Mouse (Mus musculus) adrenal gland, postnatal 36 days (tissue): ENCODE results near the gene Smarcb1. TPM values are rescaled to one million over a fixed set of nuclear protein-coding genes. Genes with fewer than 3 reads are reported as not detected.

Experiments
- DNase-seq, 2 experiments: peaks; one replicate each; pipeline ENCODE4 v3.0.0; 2021; ENCODE audit warnings: mixed read lengths in 1 of 2
- total RNA-seq, 2 experiments: library from RNA; stranded (reverse); gene quantifications; 2 replicates each; pipeline ENCODE4 v1.2.3; 2021

Gene Smarcb1
- total RNA-seq, 2 experiments from 2014 or later, result 77.5 to 89.1 TPM

DNA sequence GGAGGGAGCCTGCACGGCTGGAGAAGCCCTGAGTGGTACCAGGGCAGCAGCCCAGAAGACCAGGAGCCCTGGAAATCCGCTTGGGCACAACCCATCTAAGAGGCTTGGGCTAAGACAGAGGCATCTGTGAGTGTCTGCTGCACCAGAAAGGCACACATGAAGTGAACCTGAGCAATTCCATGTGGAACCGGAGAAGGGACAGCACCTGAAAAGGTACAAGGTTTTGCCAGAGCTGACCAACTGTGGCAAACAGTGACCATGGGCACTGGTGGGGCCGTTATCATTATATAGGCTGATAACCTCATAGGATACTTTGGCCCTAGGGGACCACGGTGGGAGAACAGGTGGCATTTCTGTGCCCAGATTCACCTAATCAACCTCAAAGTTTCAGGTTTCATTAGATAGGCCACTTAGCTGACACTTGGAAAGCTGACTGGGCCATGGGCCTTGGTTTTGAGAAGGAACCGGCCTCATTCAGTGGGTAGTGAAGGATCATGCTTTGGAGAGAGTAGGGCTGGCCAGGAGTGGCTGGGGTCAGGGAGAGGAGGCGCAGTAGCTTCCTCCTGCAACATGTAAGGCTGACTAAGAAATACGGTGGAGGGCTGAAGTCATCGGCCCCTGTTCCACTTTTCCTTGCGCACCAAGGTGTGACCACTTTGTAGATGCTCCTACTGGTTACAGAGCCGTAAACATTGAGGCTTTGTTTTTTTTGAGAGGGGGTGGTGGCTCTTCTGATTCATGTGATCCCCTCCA lies 65.1 kb downstream of the Smarcb1 start:
- no peak for DNase-seq

DNA sequence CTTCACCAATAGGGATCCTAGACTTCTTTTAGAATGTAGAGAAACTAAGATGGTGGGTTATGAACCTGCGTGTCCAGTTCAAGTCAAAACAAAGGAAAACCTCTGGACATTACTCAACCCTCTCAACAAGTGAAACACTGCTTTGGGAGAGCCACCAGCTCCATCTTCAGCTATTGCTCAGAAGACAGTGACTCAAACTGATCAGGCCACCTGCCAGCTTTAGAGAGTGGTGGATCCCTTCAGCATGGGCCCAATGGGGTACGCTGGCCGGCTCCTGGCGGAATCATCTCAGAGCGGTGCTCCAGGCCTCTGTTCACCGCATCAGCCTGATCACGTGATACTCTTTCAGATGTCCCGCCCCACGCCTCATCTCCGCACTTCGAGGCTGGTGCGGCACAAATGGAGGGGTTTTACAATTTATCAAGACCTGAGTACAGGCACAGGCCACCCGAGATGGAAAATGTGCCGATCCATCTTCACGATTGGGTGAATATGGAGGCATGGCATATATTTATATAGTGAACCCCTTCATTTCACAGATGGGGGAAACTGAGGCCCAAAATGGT lies 65.9 kb downstream of the Smarcb1 start:
- no peak for DNase-seq

DNA sequence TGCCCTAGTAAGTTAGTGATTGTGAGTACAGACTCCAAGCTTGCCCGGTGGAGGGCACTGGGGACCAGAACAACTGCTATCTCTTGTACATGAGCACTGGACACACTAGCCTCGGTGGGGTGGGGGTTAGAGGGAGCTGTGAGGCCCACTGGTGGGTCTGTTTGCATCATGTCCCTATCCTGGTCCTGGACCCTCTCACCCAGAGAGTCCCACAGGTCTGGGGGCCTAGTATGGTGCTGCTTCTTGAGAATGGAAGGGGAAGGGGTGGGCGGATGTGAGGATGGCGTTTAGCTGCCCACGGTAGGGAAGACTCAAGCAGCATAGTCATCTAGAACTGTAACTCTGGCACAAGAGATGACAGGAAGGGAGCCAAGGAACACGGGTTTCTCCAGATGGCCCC lies 66.6 kb downstream of the Smarcb1 start:
- no peak for DNase-seq

DNA sequence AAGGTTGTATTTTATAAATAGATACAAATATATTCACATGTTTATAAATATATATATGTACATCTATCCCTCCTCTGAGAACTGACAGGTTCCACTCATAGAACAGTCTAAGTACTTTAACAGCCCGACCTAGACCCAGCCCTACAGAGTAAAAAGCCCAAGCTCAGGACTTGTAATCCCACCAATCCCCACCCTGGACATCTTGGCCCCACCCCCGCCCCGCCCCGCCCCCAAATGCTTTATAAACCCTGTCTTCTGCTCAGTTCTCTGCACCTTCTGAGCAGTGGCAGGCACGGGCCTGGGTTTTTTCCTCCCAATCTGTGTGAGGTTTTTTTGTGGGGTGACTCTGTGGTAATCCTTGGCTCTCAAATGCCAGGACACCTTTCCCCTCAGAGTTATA lies 67.3 kb downstream of the Smarcb1 start:
- DNase-seq, result no peak

DNA sequence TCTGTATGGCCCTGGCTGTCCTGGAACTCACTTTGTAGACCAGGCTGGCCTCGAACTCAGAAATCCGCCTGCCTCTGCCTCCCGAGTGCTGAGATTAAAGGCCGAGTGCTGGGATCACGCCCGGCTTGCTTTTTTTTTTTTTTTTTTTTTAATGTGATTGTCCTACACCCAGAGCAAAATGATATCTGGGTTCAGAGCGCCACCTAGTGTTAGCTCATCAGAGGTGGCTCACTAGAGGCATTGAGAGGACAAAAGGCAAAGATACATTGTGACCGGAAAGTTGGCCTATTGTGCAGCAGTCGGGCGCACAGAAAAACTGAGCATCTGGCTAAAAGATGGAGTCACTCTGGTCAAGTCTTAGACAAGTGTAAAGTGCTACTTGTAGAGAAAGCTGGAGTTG lies 68.0 kb downstream of the Smarcb1 start:
- peak; percentile 85 to 90 for DNase-seq

DNA sequence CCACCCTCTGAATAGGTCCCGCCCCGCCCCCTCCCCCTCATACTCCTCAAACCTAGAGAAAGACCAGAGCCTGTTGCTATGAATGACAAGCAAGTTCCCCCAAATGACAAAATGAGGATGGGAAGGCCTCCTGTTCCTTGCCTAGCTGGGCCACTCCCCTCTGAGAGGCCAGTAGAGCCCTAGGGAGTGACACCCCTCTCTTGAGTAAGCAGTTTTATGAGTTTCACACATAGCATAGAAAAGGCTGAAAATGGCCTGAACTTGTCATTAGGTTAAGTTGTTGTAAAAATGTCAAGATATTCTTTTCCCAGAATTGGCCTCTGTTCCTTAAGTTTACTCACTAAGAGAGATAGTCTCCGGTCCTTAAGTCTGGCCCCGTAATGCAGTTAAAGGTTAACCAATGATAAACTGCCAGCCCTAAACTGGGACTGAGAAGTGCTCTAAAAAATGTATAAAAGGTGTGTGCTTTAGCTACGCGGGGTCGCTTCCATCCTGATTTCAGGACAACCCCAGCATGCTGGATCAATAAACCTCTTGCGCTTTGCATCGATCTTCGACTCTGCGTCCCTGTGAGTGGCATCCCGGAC lies 68.8 kb downstream of the Smarcb1 start:
- no peak for DNase-seq

DNA sequence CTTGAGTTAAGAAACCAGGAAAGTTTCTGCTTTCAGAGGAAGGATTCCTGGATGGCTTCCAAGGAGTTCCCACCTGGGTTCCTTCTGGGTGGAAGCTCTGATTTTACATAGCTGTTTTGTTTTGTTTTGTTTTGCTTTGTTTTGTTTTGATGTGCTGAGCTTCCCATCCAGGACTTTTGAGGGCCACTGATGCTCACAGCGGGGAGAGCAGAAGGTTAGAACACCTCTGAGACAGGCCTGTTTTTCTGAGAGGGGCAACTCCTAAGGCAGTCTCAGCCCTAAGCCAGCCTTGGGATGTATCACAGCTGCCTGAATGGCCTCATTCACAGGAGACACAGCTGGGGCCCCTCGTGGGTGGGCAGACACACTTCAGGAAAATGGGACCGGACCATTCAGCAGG lies 69.7 kb downstream of the Smarcb1 start:
- no peak for DNase-seq

DNA sequence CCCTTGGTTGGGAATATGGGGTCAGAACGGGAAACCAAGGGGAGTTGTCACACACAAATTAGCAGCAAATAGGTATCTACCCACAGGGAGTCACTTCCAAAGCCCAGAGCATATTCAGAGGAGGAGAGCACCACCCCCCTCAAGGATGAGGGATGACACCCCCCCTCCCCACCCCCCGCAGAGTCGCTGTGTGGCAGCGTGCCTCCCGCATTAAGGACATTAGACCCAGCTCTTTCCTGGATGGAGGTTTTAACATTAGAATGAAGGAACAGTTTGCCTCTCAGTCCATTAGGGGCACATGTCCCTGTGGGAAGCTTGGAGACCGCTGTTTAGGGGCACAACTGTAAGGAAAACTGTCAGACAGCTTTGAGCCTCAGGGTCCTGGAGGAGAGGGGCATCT lies 70.3 kb downstream of the Smarcb1 start:
- no peak for DNase-seq

DNA sequence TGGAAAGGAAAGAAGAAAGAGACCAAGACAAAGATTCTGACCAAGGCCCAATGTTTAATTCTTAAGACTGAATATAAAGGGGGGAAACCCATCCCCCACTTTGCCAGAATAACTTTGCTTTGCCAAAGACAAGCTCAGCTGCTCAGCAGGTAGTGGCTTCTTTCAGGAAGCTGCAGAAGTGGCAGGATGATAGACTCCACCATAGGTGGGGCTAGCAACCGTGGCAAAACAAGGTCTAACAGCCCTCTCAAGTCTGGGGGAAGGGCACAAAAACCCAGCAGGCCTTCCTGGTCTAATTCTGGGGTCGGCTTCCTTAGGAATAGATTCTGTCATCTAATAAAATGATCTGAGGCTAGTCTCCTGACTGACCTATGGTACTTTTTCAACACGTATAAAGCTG lies 73.0 kb downstream of the Smarcb1 start:
- DNase-seq, result no peak

Other genes with a start within 250 kb of the Smarcb1 start
- 10 to 100 TPM; 32.9 to 35.1 TPM for gene Cabin1, start 157.3 kb downstream of the Smarcb1 start, total RNA-seq
- gene Ddt, start 148.2 kb downstream of the Smarcb1 start, total RNA-seq, result 100 to 1,000 TPM; 107 to 161 TPM
- under 1 TPM in 1 of 2 experiments, not detected in 1; 0.53 TPM for gene Gm20441, start 140.7 kb downstream of the Smarcb1 start, total RNA-seq
- 10 to 100 TPM; 14.9 to 28.7 TPM for gene Gstt3, start 140.2 kb downstream of the Smarcb1 start, total RNA-seq
- gene Gstt1, start 123.0 kb downstream of the Smarcb1 start, total RNA-seq, result 10 to 100 TPM; 37.6 to 47.8 TPM
- not detected for gene Gstt4, start 99.1 kb downstream of the Smarcb1 start, total RNA-seq
- gene Gstt2, start 84.2 kb downstream of the Smarcb1 start, total RNA-seq, result 10 to 100 TPM; 30.0 to 32.0 TPM
- 100 to 1,000 TPM; 313 to 319 TPM for gene Mif, start 61.4 kb downstream of the Smarcb1 start, total RNA-seq
- 1 to 10 TPM in 1 of 2 experiments, under 1 TPM in 1; 0.93 to 2.8 TPM for gene Derl3, start 28.2 kb downstream of the Smarcb1 start, total RNA-seq
- gene Chchd10, start 11.5 kb upstream of the Smarcb1 start, total RNA-seq, result 1,000 to 10,000 TPM; 1,047 to 1,196 TPM
- gene Mmp11, start 14.9 kb upstream of the Smarcb1 start, total RNA-seq, result 10 to 100 TPM in 1 of 2 experiments, 1 to 10 TPM in 1; 8.6 to 10.1 TPM
- 1 to 10 TPM in 1 of 2 experiments, under 1 TPM in 1; 0.83 to 2.3 TPM for gene Gm867, start 19.1 kb upstream of the Smarcb1 start, total RNA-seq
- not detected for gene Vpreb3, start 21.4 kb upstream of the Smarcb1 start, total RNA-seq
- gene Gm5134, start 32.9 kb upstream of the Smarcb1 start, total RNA-seq, result not detected
- 1 to 10 TPM; 8.5 to 8.8 TPM for gene Zfp280b, start 111.0 kb upstream of the Smarcb1 start, total RNA-seq
- gene Slc5a4b, start 189.3 kb upstream of the Smarcb1 start, total RNA-seq, result not detected
- gene Slc5a4a, start 225.8 kb upstream of the Smarcb1 start, total RNA-seq, result not detected